Mouse (Mus musculus): Measurements from ENCODE around the gene Tmprss5.

DNA sequence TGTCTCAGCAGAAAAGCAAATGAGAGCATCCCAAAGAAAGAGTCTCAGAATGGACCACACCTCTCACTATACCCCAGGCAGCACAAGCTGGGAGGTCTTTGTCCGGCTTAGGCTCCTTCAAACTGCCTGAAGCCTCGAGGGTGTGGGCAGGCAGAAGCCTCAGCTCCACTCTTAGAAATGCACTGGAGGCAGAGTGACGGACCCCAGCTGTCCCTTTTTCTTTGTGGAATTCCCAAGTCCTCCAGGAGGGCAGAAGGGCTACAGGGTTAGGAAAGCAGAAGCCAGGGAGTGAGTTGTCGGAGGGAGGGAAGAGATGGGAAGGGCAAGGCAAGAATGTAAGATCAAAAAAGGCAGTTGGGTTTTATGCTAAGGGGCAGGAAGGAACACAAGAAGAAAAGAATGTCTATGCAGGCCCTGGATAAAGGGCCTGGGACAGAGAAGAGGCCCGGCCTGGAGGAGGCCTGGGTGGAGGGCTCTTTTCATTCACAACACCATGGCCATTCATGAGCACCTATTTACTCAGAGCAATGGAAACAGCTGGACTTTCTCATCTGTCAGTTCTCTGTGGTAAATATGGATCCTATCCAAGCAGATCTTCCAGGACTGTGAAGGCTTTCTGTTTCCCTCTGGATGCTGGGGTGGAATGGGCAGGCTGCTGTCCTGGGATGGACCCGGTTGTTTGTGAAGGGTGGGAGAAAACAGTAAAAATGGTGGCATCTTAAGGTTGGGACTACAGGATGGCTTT, 29.6 kb downstream of the Tmprss5 start:
- no peak for TF ChIP-seq RCOR1 (IDR thresholded peaks at IDR 0.05; ENCODE audit: low read depth, low read length)
- TF ChIP-seq TAL1 (IDR thresholded peaks at IDR 0.05; ENCODE audit: low read length) = no peak
- no peak for TF ChIP-seq NRF1 (IDR thresholded peaks at IDR 0.05; ENCODE audit: insufficient read depth, low read depth, low read length, poor library complexity, severe bottlenecking)
- TF ChIP-seq USF1 (IDR thresholded peaks at IDR 0.05; ENCODE audit: low read depth, low read length) = no peak
- TF ChIP-seq TBP (IDR thresholded peaks at IDR 0.05; ENCODE audit: low read depth, low read length) = no peak
- TF ChIP-seq CTCF (IDR thresholded peaks at IDR 0.05 in 2 of 3, conservative IDR thresholded peaks at IDR 0.05 in 1 of 3; ENCODE audit: control insufficient read depth in 1 of 3, insufficient read depth in 1 of 3, low read depth in 2 of 3, low read length in 3 of 3, poor library complexity in 1 of 3, severe bottlenecking in 1 of 3) = no peak
- no peak for TF ChIP-seq POLR2AphosphoS5 (IDR thresholded peaks at IDR 0.05; ENCODE audit: borderline replicate concordance, low read depth, low read length)
- TF ChIP-seq UBTF (IDR thresholded peaks at IDR 0.05; ENCODE audit: borderline replicate concordance, insufficient read depth, low read depth, low read length) = no peak
- TF ChIP-seq MEF2A (IDR thresholded peaks at IDR 0.05; ENCODE audit: extremely low read depth, insufficient replicate concordance, low read depth, low read length, poor library complexity, severe bottlenecking) = no peak
- no peak for TF ChIP-seq POLR2A (IDR thresholded peaks at IDR 0.05; ENCODE audit: control insufficient read depth in 1 of 2, insufficient read depth in 1 of 2, low read depth in 1 of 2, low read length in 2 of 2, poor library complexity in 1 of 2)
- TF ChIP-seq ELF1 (IDR thresholded peaks at IDR 0.05; ENCODE audit: low read depth, low read length) = no peak
- no peak for TF ChIP-seq GATA1 (IDR thresholded peaks at IDR 0.05; ENCODE audit: low read depth, low read length)
- TF ChIP-seq GABPA (IDR thresholded peaks at IDR 0.05; ENCODE audit: low read depth, low read length) = no peak

Measured in MEL (cell line).